Mouse (Mus musculus) myocyte (in vitro differentiated cells): ENCODE measurements around the gene Spef1.

Experiments
- CEBPB ChIP-seq: IDR thresholded peaks from 2 replicates; pipeline ENCODE4 v1.6.1; 2011; ENCODE audit warnings: mild to moderate bottlenecking, moderate library complexity; ENCODE audit not compliant: poor library complexity, insufficient read depth, severe bottlenecking
- MAX ChIP-seq: IDR thresholded peaks from one replicate; pipeline ENCODE4 v1.6.1; 2011; ENCODE audit warnings: low read depth, mild to moderate bottlenecking, control low read depth
- MYOD1 ChIP-seq, 3 experiments: IDR thresholded peaks; one replicate each; pipeline ENCODE4 v1.6.1; 2011; ENCODE audit warnings: control low read depth in 2 of 3, low read depth in 2 of 3, mild to moderate bottlenecking in 2 of 3, moderate library complexity in 1 of 3; ENCODE audit not compliant: insufficient read length in 2 of 3, control insufficient read depth in 1 of 3
- MYOG ChIP-seq, 3 experiments: IDR thresholded peaks; one replicate each; pipeline ENCODE4 v1.6.1; 2011; ENCODE audit warnings: control low read depth in 2 of 3, low read depth in 2 of 3, mild to moderate bottlenecking in 2 of 3; ENCODE audit not compliant: insufficient read length in 2 of 3, control insufficient read depth in 1 of 3, insufficient read depth in 1 of 3
- POLR2A ChIP-seq: IDR thresholded peaks from one replicate; pipeline ENCODE4 v1.6.1; 2011; ENCODE audit warnings: low read depth, mild to moderate bottlenecking, control low read depth, moderate library complexity; ENCODE audit not compliant: insufficient read length
- POLR2AphosphoS2 ChIP-seq: IDR thresholded peaks from one replicate; pipeline ENCODE4 v1.6.1; 2011; ENCODE audit warnings: low read depth, control low read depth; ENCODE audit not compliant: insufficient read length
- REST ChIP-seq: IDR thresholded peaks from one replicate; pipeline ENCODE4 v1.6.1; 2011; ENCODE audit warnings: mild to moderate bottlenecking, control low read depth, moderate library complexity; ENCODE audit not compliant: insufficient read depth, insufficient read length
- TCF12 ChIP-seq: IDR thresholded peaks from one replicate; pipeline ENCODE4 v1.6.1; 2011; ENCODE audit warnings: mild to moderate bottlenecking, control low read depth; ENCODE audit not compliant: poor library complexity, insufficient read depth, severe bottlenecking
- TCF3 ChIP-seq: IDR thresholded peaks from one replicate; pipeline ENCODE4 v1.6.1; 2011; ENCODE audit warnings: low read depth, control low read depth; ENCODE audit not compliant: insufficient read length

GRCm38 (mm10) chr2:131160671-131161111 lies 26.4 kb downstream of the Spef1 start:
- TF ChIP-seq POLR2A (no peak), MAX (no peak), TCF12 (no peak), MYOD1 (IDR thresholded peaks at IDR 0.05; ENCODE audit: control insufficient read depth in 1 of 3, insufficient read length in 2 of 3, low read depth in 2 of 3) (no peak), TCF3 (no peak), POLR2AphosphoS2 (no peak), CEBPB (no peak), REST (no peak), MYOG (IDR thresholded peaks at IDR 0.05; ENCODE audit: control insufficient read depth in 1 of 3, insufficient read depth in 1 of 3, insufficient read length in 2 of 3, low read depth in 2 of 3) (no peak)
